In genomic region chr7:68428946-68429345, GRCm38 (mm10) we compare ENCODE assay signal across 16 mouse cellular contexts.
"Had no signal": no experiment of that assay in that cellular context is flagged by ENCODE, and none has a peak within 500 bp of the region (broad histone marks: within the 10 kb centered on the region; RNA-seq: fewer than 3 reads in every experiment).

No protein-coding gene starts in this region.

- H3K4me1 ChIP-seq: neural tube, embryonic 12.5 days; neural tube, embryonic 13.5 days; neural tube, embryonic 15.5 days; stomach, embryonic 15.5 days had no signal

- H3K4me2 ChIP-seq: neural tube, embryonic 12.5 days; neural tube, embryonic 13.5 days; neural tube, embryonic 15.5 days; stomach, embryonic 15.5 days had no signal

- H3K9ac ChIP-seq: neural tube, embryonic 12.5 days; neural tube, embryonic 13.5 days; neural tube, embryonic 15.5 days; stomach, embryonic 15.5 days had no signal

- DNase-seq: retina, postnatal 1 day; right cerebral cortex, adult 18-20 months; right cerebral cortex, postnatal 14 days; right cerebral cortex, postnatal 25 days; right cerebral cortex, postnatal 4 days; spleen, adult 18-20 months; thymus, adult 18-20 months; thymus, adult 2 months; thymus, postnatal 14 days; thymus, postnatal 25 days; thymus, postnatal 36 days; thymus, postnatal 4 days had no signal

- H3K4me3 ChIP-seq: neural tube, embryonic 12.5 days; neural tube, embryonic 13.5 days; neural tube, embryonic 15.5 days; stomach, embryonic 15.5 days had no signal

- H3K27ac ChIP-seq: neural tube, embryonic 12.5 days; neural tube, embryonic 13.5 days; neural tube, embryonic 15.5 days; stomach, embryonic 15.5 days had no signal

- H3K27me3 ChIP-seq: neural tube, embryonic 12.5 days; neural tube, embryonic 15.5 days; stomach, embryonic 15.5 days had no signal

- H3K36me3 ChIP-seq: neural tube, embryonic 12.5 days; neural tube, embryonic 13.5 days; neural tube, embryonic 15.5 days; stomach, embryonic 15.5 days had no signal

- H3K9me3 ChIP-seq: neural tube, embryonic 12.5 days; neural tube, embryonic 13.5 days; neural tube, embryonic 15.5 days; stomach, embryonic 15.5 days had no signal
